Mouse (Mus musculus) G1E (cell line): ENCODE data around the gene Lrrc30.

Experiments used
- CTCF ChIP-seq: IDR thresholded peaks from 2 replicates; pipeline ENCODE4 v1.5.1; 2012; ENCODE audit warnings: low read depth, low read length, inconsistent platforms, mixed read lengths
- GATA1 ChIP-seq: IDR thresholded peaks from 2 replicates; pipeline ENCODE4 v1.6.1; 2012; ENCODE audit warnings: borderline replicate concordance, low read length, inconsistent platforms, mixed read lengths
- GATA2 ChIP-seq: IDR thresholded peaks from 2 replicates; pipeline ENCODE4 v1.6.1; 2012; ENCODE audit warnings: low read depth, low read length, inconsistent platforms, borderline replicate concordance
- POLR2AphosphoS5 ChIP-seq: IDR thresholded peaks from 2 replicates; pipeline ENCODE4 v1.6.1; 2012; ENCODE audit warnings: low read depth, low read length, inconsistent platforms; ENCODE audit not compliant: insufficient replicate concordance

DNA sequence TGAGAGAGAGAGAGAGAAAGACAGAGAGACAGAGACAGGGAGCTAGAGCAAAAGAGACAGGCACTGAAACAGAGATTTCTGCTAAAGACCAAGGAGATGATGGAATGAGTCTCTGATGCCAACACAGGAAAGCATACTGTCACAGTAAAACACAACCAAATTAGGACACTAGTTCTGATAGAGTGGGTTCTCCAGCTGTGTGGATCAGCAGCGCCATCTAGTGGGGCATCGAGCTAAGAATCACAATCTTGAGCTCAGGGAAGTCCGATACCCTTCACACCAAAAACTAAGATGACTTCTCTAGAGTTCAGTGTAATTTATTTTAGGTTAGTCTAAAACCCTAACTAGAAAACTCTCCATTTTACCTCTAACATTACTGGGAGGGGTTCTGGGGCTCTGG is 35.5 kb upstream of the Lrrc30 start:
- no peak for TF ChIP-seq CTCF
- TF ChIP-seq GATA1 = no peak
- no peak for TF ChIP-seq GATA2
- TF ChIP-seq POLR2AphosphoS5 = no peak
